Mouse (Mus musculus) midbrain, embryonic 11.5 days (tissue): ENCODE measurements around the gene Aff1. TPM values are rescaled to one million over a fixed set of nuclear protein-coding genes. Genes with fewer than 3 reads are reported as not detected.

Experiments used
- ATAC-seq: fragments of 200-750 bp; cut with Nextera tagmentation; 2 replicates; pipeline ENCODE4 v1.8.0; 2017; ENCODE audit warnings: moderate TSS enrichment, moderate library complexity; ENCODE audit not compliant: low FRiP score
- DNase-seq: peaks from one replicate; pipeline ENCODE4 v3.0.0; 2015; ENCODE audit warnings: low spot score; ENCODE audit errors: missing footprints
- H3K27ac ChIP-seq: fragments of 300-500 bp; sonication (generic); 2 replicates; pipeline ENCODE4 v1.5.1; 2014; ENCODE audit warnings: low read depth, low read length
- H3K27me3 ChIP-seq: fragments of 300-500 bp; sonication (generic); 2 replicates; pipeline ENCODE4 v1.6.1; 2014; ENCODE audit warnings: mild to moderate bottlenecking, low read length, moderate library complexity, mixed read lengths; ENCODE audit not compliant: control insufficient read depth, insufficient read depth
- H3K36me3 ChIP-seq: fragments of 300-500 bp; sonication (generic); 2 replicates; pipeline ENCODE4 v1.6.1; 2014; ENCODE audit warnings: mild to moderate bottlenecking, low read length, moderate library complexity, mixed read lengths; ENCODE audit not compliant: control insufficient read depth, insufficient read depth
- H3K4me1 ChIP-seq: fragments of 300-500 bp; sonication (generic); 2 replicates; pipeline ENCODE4 v1.6.1; 2014; ENCODE audit warnings: low read length; ENCODE audit not compliant: control insufficient read depth, insufficient read depth
- H3K4me2 ChIP-seq: fragments of 300-500 bp; sonication (generic); 2 replicates; pipeline ENCODE4 v1.6.1; 2014; ENCODE audit warnings: mild to moderate bottlenecking, moderate library complexity
- H3K4me3 ChIP-seq: fragments of 300-500 bp; sonication (generic); 2 replicates; pipeline ENCODE4 v1.5.1; 2014; ENCODE audit warnings: low read depth, low read length
- H3K9ac ChIP-seq: fragments of 300-500 bp; sonication (generic); 2 replicates; pipeline ENCODE4 v1.6.1; 2014; ENCODE audit warnings: low read length
- H3K9me3 ChIP-seq: fragments of 300-500 bp; sonication (generic); 2 replicates; pipeline ENCODE4 v1.6.1; 2016; ENCODE audit warnings: low read length; ENCODE audit not compliant: control insufficient read depth
- WGBS: fragments of 180-500 bp; shearing (Covaris S2); extraction: QIAGEN DNeasy Blood & Tissue Kit; methylation state at CpG from one replicate; pipeline ENCODE4 v1.1.7; 2014; 5-methylcytosine and 5-hydroxymethylcytosine counted together
- polyA plus RNA-seq: library from polyadenylated mRNA; unstranded; fragments of >200 nt; fragmentation: Nextera tagmentation; extraction: Ambion mirVana; gene quantifications from 2 replicates; pipeline ENCODE4 v1.2.1, GENCODE M21; 2014

Aff1 gene
- polyA plus RNA-seq, 1 experiment from 2014 or later, result 5.9 TPM

- Histone ChIP-seq H3K9me3 (no peaks in the 10 kb centered on the region), H3K27me3 (no peaks in the 10 kb centered on the region), H3K4me3 (no peak overlapping the region), H3K9ac (no peak overlapping the region), H3K4me1 (peaks cover 3% of the 10 kb centered on the region; the same call in 1 of the 2 replicates), H3K27ac (no peak overlapping the region), H3K36me3 (no peaks in the 10 kb centered on the region), H3K4me2 (no peak overlapping the region)
- WGBS, result 85% methylated on average over 7 of the region's 7 CpGs
- no peak for DNase-seq
- no peak for ATAC-seq
These were observed 99.6 kb downstream of the Aff1 start for GRCm38 (mm10) chr5:103791741-103792140.

GRCm38 (mm10) chr5:103795121-103795520 lies 102.9 kb downstream of the Aff1 start:
- 91% methylated on average over 5 of the region's 5 CpGs for WGBS
- Histone ChIP-seq H3K4me2 (no peak overlapping the region), H3K9me3 (no peaks in the 10 kb centered on the region), H3K27ac (no peak overlapping the region), H3K36me3 (no peaks in the 10 kb centered on the region), H3K27me3 (no peaks in the 10 kb centered on the region), H3K9ac (no peak overlapping the region), H3K4me1 (peaks cover 3% of the 10 kb centered on the region; the same call in 1 of the 2 replicates), H3K4me3 (no peak overlapping the region)
- DNase-seq (no peak), ATAC-seq (no peak)

GRCm38 (mm10) chr5:103796035-103796434 lies 103.9 kb downstream of the Aff1 start:
- no peak overlapping the region for H3K27ac ChIP-seq
- no peak overlapping the region for H3K9ac ChIP-seq
- no peak for DNase-seq
- H3K4me1 ChIP-seq, result peaks cover 6% of the 10 kb centered on the region; the same call in 1 of the 2 replicates
- no peaks in the 10 kb centered on the region for H3K27me3 ChIP-seq
- H3K4me3 ChIP-seq, result no peak overlapping the region
- no peak overlapping the region for H3K4me2 ChIP-seq
- whole genome bisulfite sequencing, result 82% methylated on average over 3 of the region's 3 CpGs
- H3K9me3 ChIP-seq, result no peaks in the 10 kb centered on the region
- H3K36me3 ChIP-seq, result no peaks in the 10 kb centered on the region
- ATAC-seq, result no peak

- H3K4me2 ChIP-seq, result no peak overlapping the region
- no peaks in the 10 kb centered on the region for H3K27me3 ChIP-seq
- WGBS, result 77% methylated on average over 10 of the region's 10 CpGs
- no peak overlapping the region for H3K27ac ChIP-seq
- peaks cover 6% of the 10 kb centered on the region; the same call in 1 of the 2 replicates for H3K4me1 ChIP-seq
- no peak overlapping the region for H3K4me3 ChIP-seq
- no peaks in the 10 kb centered on the region for H3K36me3 ChIP-seq
- ATAC-seq (no peak), DNase-seq (no peak)
- H3K9ac ChIP-seq, result no peak overlapping the region
- H3K9me3 ChIP-seq, result no peaks in the 10 kb centered on the region
These were observed 105.6 kb downstream of the Aff1 start for GRCm38 (mm10) chr5:103797774-103798173.

GRCm38 (mm10) chr5:103799438-103799837 lies 107.3 kb downstream of the Aff1 start:
- 83% methylated on average over 3 of the region's 3 CpGs for WGBS
- H3K9ac ChIP-seq, result no peak overlapping the region
- no peak overlapping the region for H3K4me3 ChIP-seq
- no peak overlapping the region for H3K27ac ChIP-seq
- no peak for DNase-seq
- H3K27me3 ChIP-seq, result no peaks in the 10 kb centered on the region
- ATAC-seq, result no peak
- peaks cover 9% of the 10 kb centered on the region for H3K4me1 ChIP-seq
- no peaks in the 10 kb centered on the region for H3K36me3 ChIP-seq
- H3K9me3 ChIP-seq, result no peaks in the 10 kb centered on the region
- no peak overlapping the region for H3K4me2 ChIP-seq

GRCm38 (mm10) chr5:103800009-103800408 lies 107.8 kb downstream of the Aff1 start:
- 36% methylated on average over 5 of the region's 5 CpGs for WGBS
- DNase-seq (no peak), ATAC-seq (no peak)
- Histone ChIP-seq H3K4me1 (peaks cover 9% of the 10 kb centered on the region), H3K4me3 (no peak overlapping the region), H3K4me2 (no peak overlapping the region), H3K9ac (no peak overlapping the region), H3K27me3 (no peaks in the 10 kb centered on the region), H3K36me3 (no peaks in the 10 kb centered on the region), H3K27ac (no peak overlapping the region), H3K9me3 (no peaks in the 10 kb centered on the region)

- no peak for DNase-seq
- 89% methylated on average over 5 of the region's 5 CpGs for WGBS
- no peak overlapping the region for H3K4me3 ChIP-seq
- H3K27me3 ChIP-seq, result no peaks in the 10 kb centered on the region
- no peaks in the 10 kb centered on the region for H3K36me3 ChIP-seq
- ATAC-seq, result no peak
- H3K4me1 ChIP-seq, result peaks cover 9% of the 10 kb centered on the region
- no peaks in the 10 kb centered on the region for H3K9me3 ChIP-seq
- no peak overlapping the region for H3K9ac ChIP-seq
- no peak overlapping the region for H3K4me2 ChIP-seq
- H3K27ac ChIP-seq, result no peak overlapping the region
These were observed 111.2 kb downstream of the Aff1 start for GRCm38 (mm10) chr5:103803386-103803785.

GRCm38 (mm10) chr5:103803927-103804590 lies 111.9 kb downstream of the Aff1 start:
- Histone ChIP-seq H3K4me2 (no peak overlapping the region), H3K4me1 (peaks cover 9% of the 10 kb centered on the region), H3K4me3 (no peak overlapping the region), H3K9me3 (no peaks in the 10 kb centered on the region), H3K27me3 (no peaks in the 10 kb centered on the region), H3K36me3 (no peaks in the 10 kb centered on the region), H3K9ac (no peak overlapping the region), H3K27ac (no peak overlapping the region)
- ATAC-seq, result no peak
- DNase-seq, result peak; percentile 86
- 29% methylated on average over 8 of the region's 8 CpGs for WGBS

GRCm38 (mm10) chr5:103806851-103807578 lies 114.8 kb downstream of the Aff1 start:
- Histone ChIP-seq H3K36me3 (no peaks in the 10 kb centered on the region), H3K9ac (no peak overlapping the region), H3K4me2 (no peak overlapping the region), H3K27ac (no peak overlapping the region), H3K9me3 (no peaks in the 10 kb centered on the region), H3K27me3 (no peaks in the 10 kb centered on the region), H3K4me3 (no peak overlapping the region), H3K4me1 (peaks cover 3% of the 10 kb centered on the region; the same call in 1 of the 2 replicates)
- DNase-seq (no peak), ATAC-seq (no peak)
- 87% methylated on average over 17 of the region's 17 CpGs for WGBS
